Mouse (Mus musculus) heart, adult 11 months (tissue): ENCODE data around the gene Wnt8b.
"Not testable (repeated sequence)": the region's sequence is repeated elsewhere in the genome, so short reads cannot be mapped to it uniquely, and the experiment has no call there.

Experiments used
- DNase-seq: peaks from one replicate; pipeline ENCODE4 v3.0.0; 2022

The Wnt8b gene

GRCm38 (mm10) chr19:44493128-44493527, at the start of gene Wnt8b:
Gene Wnt8b, plus strand, starts transcription at chr19:44493472.
- no peak for DNase-seq

- peak; percentile 93 for DNase-seq
These were observed 47.5 kb upstream of the Wnt8b start for GRCm38 (mm10) chr19:44445755-44446154.

- no peak for DNase-seq
These were observed 45.3 kb upstream of the Wnt8b start for GRCm38 (mm10) chr19:44447927-44448326.

- no peak for DNase-seq
These were observed 38.4 kb upstream of the Wnt8b start for GRCm38 (mm10) chr19:44454862-44455261.

GRCm38 (mm10) chr19:44455356-44455755, 37.9 kb upstream of the Wnt8b start:
- no peak for DNase-seq

- DNase-seq = peak; percentile 92
These were observed 35.8 kb upstream of the Wnt8b start for GRCm38 (mm10) chr19:44457359-44458055.

- DNase-seq = peak; percentile 97
These were observed 34.6 kb upstream of the Wnt8b start for GRCm38 (mm10) chr19:44458696-44459095.

- no peak for DNase-seq
These were observed 32.8 kb upstream of the Wnt8b start for GRCm38 (mm10) chr19:44460441-44460840.

GRCm38 (mm10) chr19:44461500-44461899, 31.8 kb upstream of the Wnt8b start:
- DNase-seq = no peak

GRCm38 (mm10) chr19:44462141-44462540, 31.1 kb upstream of the Wnt8b start:
- no peak for DNase-seq

- DNase-seq = not testable (repeated sequence)
These were observed 27.2 kb upstream of the Wnt8b start for GRCm38 (mm10) chr19:44465960-44466525.

- peak; percentile 97 for DNase-seq
These were observed 19.1 kb upstream of the Wnt8b start for GRCm38 (mm10) chr19:44474158-44474557.

GRCm38 (mm10) chr19:44475268-44475667, 18.0 kb upstream of the Wnt8b start:
- peak; percentile 95 for DNase-seq

GRCm38 (mm10) chr19:44476541-44476940, 16.7 kb upstream of the Wnt8b start:
- DNase-seq = no peak

GRCm38 (mm10) chr19:44487266-44487665, 6.0 kb upstream of the Wnt8b start:
- peak; percentile 93 for DNase-seq

- DNase-seq = no peak
These were observed 3.2 kb downstream of the Wnt8b start for GRCm38 (mm10) chr19:44496511-44496910.

- DNase-seq = no peak
These were observed 3.7 kb downstream of the Wnt8b start for GRCm38 (mm10) chr19:44496941-44497340.

GRCm38 (mm10) chr19:44498936-44499335, 5.7 kb downstream of the Wnt8b start:
- peak; percentile 66 for DNase-seq

GRCm38 (mm10) chr19:44500240-44500639, 7.0 kb downstream of the Wnt8b start:
- DNase-seq = no peak

GRCm38 (mm10) chr19:44501925-44502324, 8.7 kb downstream of the Wnt8b start:
- peak; percentile 56 for DNase-seq

GRCm38 (mm10) chr19:44502741-44503140, 9.5 kb downstream of the Wnt8b start:
- DNase-seq = peak; percentile 73

GRCm38 (mm10) chr19:44510534-44511175, 17.4 kb downstream of the Wnt8b start:
- no peak for DNase-seq

- DNase-seq = peak; percentile 91
These were observed 18.4 kb downstream of the Wnt8b start for GRCm38 (mm10) chr19:44511451-44512231.
